Mouse (Mus musculus) embryonic facial prominence, embryonic 10.5 days (tissue): ENCODE results near the gene Ttc39b. TPM values are rescaled to one million over a fixed set of nuclear protein-coding genes. Genes with fewer than 3 reads are reported as not detected.
A peak's percentile ranks its signal among the peaks of the same experiment; 100 is the strongest.

Experiments
- DNase-seq: peaks from one replicate; pipeline ENCODE4 v3.0.0-alpha.2; 2017; ENCODE audit warnings: low spot score
- H3K27ac ChIP-seq: fragments of 300-500 bp; sonication (generic); replicated peaks from 2 replicates; pipeline ENCODE4 v1.5.1; 2016; ENCODE audit warnings: mild to moderate bottlenecking
- H3K27me3 ChIP-seq: fragments of 300-500 bp; sonication (generic); replicated peaks from 2 replicates; pipeline ENCODE4 v1.6.1; 2016; ENCODE audit warnings: low read depth, mild to moderate bottlenecking; ENCODE audit not compliant: poor library complexity, severe bottlenecking
- H3K36me3 ChIP-seq: fragments of 300-500 bp; sonication (generic); replicated peaks from 2 replicates; pipeline ENCODE4 v1.6.1; 2016; ENCODE audit warnings: mild to moderate bottlenecking, moderate library complexity
- H3K4me1 ChIP-seq: fragments of 300-500 bp; sonication (generic); 2 replicates; pipeline ENCODE4 v1.6.1; 2016
- H3K4me3 ChIP-seq: fragments of 300-500 bp; sonication (generic); 2 replicates; pipeline ENCODE4 v1.5.1; 2016; ENCODE audit warnings: mild to moderate bottlenecking, moderate library complexity
- H3K9me3 ChIP-seq: fragments of 300-500 bp; sonication (generic); 2 replicates; pipeline ENCODE4 v1.6.1; 2016; ENCODE audit warnings: mild to moderate bottlenecking
- WGBS: fragments of 180-500 bp; shearing (Covaris S2); methylation state at CpG from one replicate; pipeline ENCODE4 v1.1.7; 2016; 5-methylcytosine and 5-hydroxymethylcytosine counted together
- polyA plus RNA-seq: library from polyadenylated mRNA; unstranded; fragments of >200 nt; fragmentation: Nextera tagmentation; extraction: Ambion mirVana; gene quantifications from 2 replicates; pipeline ENCODE4 v1.2.1, GENCODE M21; 2016

Gene Ttc39b
- polyA plus RNA-seq, 1 experiment from 2014 or later = 2.4 TPM

DNA sequence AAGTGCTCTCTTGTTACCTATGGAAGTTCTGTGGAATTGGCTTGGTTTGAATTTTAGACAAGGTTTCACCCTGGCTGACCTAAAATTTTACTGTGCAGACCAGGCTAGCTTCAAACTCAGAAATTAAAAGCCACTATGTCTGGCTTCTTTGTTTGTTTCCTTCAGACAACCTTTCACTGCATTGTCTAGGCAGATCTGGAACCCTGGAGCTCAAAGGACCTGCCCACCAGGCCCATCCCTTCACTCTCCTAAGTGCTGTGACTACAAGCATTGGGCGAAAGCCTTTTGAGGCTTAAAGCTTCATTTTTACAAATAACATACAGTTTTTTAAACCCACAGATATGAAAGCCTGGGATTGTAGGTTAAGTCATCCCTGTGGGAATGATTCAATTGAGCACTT is 22.3 kb downstream of the Ttc39b start:
- H3K27me3 ChIP-seq = no peaks in the 10 kb centered on the region

DNA sequence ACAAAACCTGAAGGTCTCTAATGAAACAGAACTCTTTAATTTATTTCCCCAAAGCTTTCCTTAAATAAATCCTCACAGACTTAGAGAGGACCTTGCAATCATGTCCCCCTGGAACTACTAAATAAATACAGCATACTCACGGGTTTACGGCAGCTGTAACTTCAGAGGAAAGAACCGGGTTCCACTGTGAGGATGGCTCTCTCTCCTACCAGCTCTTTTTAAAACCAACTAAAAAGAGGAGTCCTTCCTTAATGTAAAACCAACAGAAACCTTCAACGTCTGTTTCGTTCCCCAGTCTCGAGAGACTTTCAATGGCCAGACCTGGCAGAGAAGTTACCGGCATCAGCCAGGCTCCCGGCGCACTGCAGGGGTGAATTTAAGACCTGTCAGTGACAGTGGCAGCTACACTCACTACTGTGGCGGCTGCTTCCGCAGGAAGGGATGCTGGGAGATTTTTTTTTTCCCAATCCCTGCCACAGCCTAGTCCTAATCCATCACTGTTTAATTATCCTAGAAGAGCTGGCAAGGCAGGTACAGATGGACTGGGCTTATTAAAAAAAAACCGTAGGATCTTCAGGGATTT is 39.2 kb downstream of the Ttc39b start:
- peak overlapping the region; percentile 56 for H3K4me3 ChIP-seq

More for the DNA sequence above, 22.3 kb downstream of the Ttc39b start:
- Histone ChIP-seq H3K4me1 (peaks cover 15% of the 10 kb centered on the region; the same call in 1 of the 2 replicates), H3K9me3 (no peaks in the 10 kb centered on the region), H3K36me3 (no peaks in the 10 kb centered on the region), H3K27ac (no peak overlapping the region), H3K4me3 (no peak overlapping the region)
- 93% methylated on average over 1 of the region's 1 CpGs for WGBS
- DNase-seq = no peak

DNA sequence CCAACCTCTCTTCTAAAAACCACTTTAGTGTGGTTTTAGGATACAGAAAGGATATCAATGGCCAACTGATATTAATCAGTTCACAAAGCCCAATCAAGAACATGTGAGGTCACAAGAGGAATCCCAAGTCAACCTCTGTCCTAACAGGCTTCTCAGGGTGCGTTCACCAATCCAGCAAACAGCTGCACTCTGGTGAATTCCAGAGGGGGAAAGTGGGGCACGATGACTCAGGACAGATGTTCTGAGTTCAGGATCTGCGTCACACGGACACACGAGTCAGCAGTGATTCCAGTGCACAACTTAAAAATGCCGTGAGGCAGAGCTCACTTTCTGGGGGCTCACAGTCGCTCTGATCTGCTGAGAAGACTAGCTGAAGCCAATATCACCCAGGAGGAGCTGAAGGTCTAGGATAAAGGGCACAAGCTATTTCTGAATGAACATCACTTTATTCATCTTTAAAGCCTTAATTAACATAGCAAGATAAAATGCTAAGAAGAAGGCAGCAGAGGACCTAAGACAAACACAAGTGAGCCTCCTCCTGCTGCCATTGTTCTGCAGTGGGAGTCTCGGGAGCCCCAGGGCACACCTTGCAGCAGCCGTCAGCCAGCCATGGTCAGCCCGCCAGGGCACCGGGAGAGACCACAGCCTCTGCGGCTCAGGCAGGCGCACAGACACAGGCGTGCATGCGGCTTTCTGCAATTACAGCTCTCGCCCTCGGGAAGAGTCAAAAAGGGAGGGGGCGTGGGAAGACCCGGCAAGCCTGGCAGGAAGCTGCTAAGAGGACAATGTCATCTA is 39.9 kb downstream of the Ttc39b start:
- peak overlapping the region; percentile 21; the same call in 1 of the 2 replicates for H3K27ac ChIP-seq

More for the DNA sequence above, 39.2 kb downstream of the Ttc39b start:
- Histone ChIP-seq H3K4me1 (peaks cover 22% of the 10 kb centered on the region), H3K9me3 (no peaks in the 10 kb centered on the region), H3K36me3 (no peaks in the 10 kb centered on the region), H3K27ac (peak overlapping the region; percentile 21; the same call in 1 of the 2 replicates), H3K27me3 (peaks cover 10% of the 10 kb centered on the region; the same call in 1 of the 2 replicates)
- DNase-seq = peak; percentile 42
- 4% methylated on average over 12 of the region's 12 CpGs for WGBS

DNA sequence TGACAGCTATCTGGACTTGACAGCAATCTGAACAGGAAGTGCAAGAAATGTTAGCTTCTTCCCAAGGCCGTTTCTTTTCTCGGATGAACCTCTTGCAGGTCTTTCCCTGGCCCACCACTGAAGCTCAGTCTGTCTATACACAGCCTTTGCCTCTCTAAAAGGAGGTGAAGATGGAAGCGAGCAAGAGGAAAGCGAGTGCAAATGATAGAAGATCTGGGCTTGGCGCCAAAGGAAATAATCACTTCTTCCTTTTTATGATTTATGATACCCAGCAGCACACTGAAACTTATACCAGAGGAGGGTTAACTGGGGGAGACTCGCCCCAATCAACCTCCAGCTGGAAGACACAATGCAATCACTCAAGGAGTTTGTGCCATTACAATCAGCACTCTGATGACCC is 41.6 kb downstream of the Ttc39b start:
- Histone ChIP-seq H3K36me3 (no peaks in the 10 kb centered on the region), H3K9me3 (no peaks in the 10 kb centered on the region), H3K4me3 (no peak overlapping the region), H3K27ac (no peak overlapping the region), H3K4me1 (peaks cover 25% of the 10 kb centered on the region), H3K27me3 (peaks cover 5% of the 10 kb centered on the region; the same call in 1 of the 2 replicates)
- 82% methylated on average over 6 of the region's 6 CpGs for WGBS
- no peak for DNase-seq

More for the DNA sequence above, 39.9 kb downstream of the Ttc39b start:
- Histone ChIP-seq H3K4me3 (peak overlapping the region; percentile 56), H3K4me1 (peaks cover 25% of the 10 kb centered on the region), H3K9me3 (no peaks in the 10 kb centered on the region), H3K36me3 (no peaks in the 10 kb centered on the region), H3K27me3 (peaks cover 5% of the 10 kb centered on the region; the same call in 1 of the 2 replicates)
- DNase-seq = peak; percentile 72
- 16% methylated on average over 19 of the region's 19 CpGs for WGBS

DNA sequence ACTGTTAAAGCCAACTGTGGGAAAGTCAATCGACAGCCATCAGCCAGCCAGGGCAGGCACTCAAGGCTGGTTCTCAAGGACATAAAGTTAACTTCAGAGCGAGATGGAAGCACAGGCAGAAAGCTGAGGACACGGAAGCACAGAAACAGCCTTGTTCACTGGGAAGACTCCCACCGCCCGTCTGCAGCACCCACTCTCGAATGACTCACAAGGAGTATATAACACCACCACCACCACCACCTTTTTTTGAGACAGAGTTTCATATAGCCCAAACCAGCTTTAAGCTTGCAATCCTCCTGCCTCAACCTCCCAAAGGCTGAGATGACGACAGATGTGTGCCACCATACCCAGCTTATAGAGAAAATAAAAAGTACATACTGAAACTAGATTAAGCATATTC is 44.8 kb downstream of the Ttc39b start:
- no peak overlapping the region for H3K4me3 ChIP-seq
- H3K36me3 ChIP-seq = no peaks in the 10 kb centered on the region
- 92% methylated on average over 7 of the region's 7 CpGs for WGBS
- H3K9me3 ChIP-seq = no peaks in the 10 kb centered on the region
- H3K27ac ChIP-seq = no peak overlapping the region
- H3K4me1 ChIP-seq = peaks cover 14% of the 10 kb centered on the region
- peaks cover 5% of the 10 kb centered on the region; the same call in 1 of the 2 replicates for H3K27me3 ChIP-seq
- no peak for DNase-seq

DNA sequence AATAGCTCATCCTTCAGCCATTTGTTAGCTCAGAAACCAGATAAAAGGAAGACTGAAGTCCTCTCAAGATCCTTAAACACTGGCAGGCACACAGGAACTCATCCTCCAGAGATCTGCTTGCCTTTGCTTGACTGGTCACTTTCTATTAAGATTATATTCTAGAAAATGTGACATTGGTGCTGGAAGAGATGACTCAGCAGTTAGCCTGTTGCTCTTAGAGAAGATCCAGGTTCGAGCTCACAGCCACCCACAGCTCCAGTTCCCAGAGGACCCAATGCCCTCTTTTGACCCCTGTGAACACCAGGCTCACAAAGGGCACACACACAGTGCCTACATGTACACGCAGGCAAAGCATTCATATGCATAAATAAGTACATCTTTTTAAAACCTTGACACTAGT is 49.8 kb downstream of the Ttc39b start:
- Histone ChIP-seq H3K36me3 (no peaks in the 10 kb centered on the region), H3K27me3 (no peaks in the 10 kb centered on the region), H3K27ac (no peak overlapping the region), H3K4me1 (peaks cover 9% of the 10 kb centered on the region; the same call in 1 of the 2 replicates), H3K4me3 (no peak overlapping the region), H3K9me3 (no peaks in the 10 kb centered on the region)
- 68% methylated on average over 2 of the region's 2 CpGs for WGBS
- no peak for DNase-seq

DNA sequence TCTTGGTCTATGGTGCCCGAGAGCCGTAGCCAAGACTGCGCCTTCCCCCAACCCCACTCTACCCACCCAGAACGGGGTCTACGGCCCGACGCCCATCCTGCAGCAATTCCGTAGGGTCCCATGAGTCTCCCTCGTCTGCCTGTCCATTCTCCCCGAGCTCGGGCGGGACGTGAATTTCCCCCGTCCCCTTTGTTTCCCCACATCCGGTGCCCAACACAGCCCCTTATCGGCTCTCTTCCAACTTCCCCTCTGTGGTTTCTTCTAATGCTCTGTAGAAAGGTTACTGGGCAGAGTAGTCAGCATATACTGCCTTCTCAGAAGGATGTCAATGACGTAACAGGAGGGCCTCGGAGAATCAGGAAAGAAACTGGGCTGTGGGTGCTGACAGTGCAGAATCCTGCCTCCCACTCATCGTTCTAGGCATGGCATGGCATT is 50.4 kb downstream of the Ttc39b start:
- Histone ChIP-seq H3K4me3 (no peak overlapping the region), H3K36me3 (no peaks in the 10 kb centered on the region), H3K9me3 (no peaks in the 10 kb centered on the region), H3K4me1 (peaks cover 9% of the 10 kb centered on the region; the same call in 1 of the 2 replicates), H3K27me3 (no peaks in the 10 kb centered on the region), H3K27ac (peak overlapping the region; percentile 57; the same call in 1 of the 2 replicates)
- WGBS = 90% methylated on average over 19 of the region's 19 CpGs
- DNase-seq = no peak

DNA sequence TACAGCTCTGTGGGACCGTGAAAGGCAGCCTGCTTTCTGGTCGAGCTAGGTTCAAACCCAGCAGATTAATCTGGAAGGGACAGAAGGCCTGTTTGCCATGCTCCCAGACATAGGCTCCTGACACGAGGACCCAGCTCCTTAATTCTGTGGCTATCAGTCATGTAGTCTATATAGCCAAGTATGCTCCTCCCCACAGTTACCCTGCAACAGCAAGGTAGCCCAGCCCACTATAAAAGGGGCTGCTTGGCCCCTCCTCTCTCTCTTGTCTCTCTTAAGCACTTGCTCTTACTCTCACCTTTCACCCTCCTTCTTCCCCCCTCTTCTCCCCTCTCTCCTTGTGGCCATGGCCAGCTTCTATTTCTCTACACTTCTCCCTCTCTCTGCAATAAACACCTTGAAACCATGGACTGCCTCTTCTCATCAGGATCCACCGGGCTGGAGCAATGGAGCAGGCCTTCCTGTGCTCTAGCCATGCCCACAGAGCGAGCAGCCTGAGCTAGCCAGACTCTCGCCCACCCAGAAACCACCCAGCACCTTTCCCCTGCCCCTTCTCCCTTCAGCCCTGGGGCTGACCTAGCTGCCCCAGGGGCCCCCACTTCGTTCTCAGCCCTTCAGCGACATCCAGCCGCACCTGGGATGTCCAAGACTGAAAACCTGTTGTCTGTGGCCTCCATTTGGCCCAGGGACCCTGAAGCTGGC is 51.0 kb downstream of the Ttc39b start:
- H3K36me3 ChIP-seq = no peaks in the 10 kb centered on the region
- H3K9me3 ChIP-seq = no peaks in the 10 kb centered on the region
- H3K27ac ChIP-seq = peak overlapping the region; percentile 57; the same call in 1 of the 2 replicates
- H3K4me1 ChIP-seq = peaks cover 9% of the 10 kb centered on the region; the same call in 1 of the 2 replicates
- no peak overlapping the region for H3K4me3 ChIP-seq
- WGBS = 82% methylated on average over 9 of the region's 9 CpGs
- no peaks in the 10 kb centered on the region for H3K27me3 ChIP-seq
- DNase-seq = no peak

DNA sequence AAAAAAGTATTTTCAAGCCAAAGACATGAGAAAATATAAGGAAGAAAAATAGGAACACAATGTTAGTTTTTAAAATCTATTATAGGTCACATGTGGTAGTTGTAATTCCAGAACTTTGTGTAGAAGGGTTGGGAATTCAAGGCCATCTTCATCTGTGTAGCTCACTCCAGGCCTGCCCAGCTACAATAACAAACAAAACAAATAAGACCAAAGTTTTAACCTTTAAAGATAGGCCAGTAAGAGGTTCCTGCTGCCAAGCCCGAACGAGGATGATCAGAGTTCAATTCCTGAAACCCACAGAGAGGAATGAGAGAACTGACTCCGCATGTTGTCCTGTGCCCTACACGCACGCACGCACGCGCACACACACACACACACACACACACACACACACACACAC is 53.6 kb downstream of the Ttc39b start:
- Histone ChIP-seq H3K27ac (no peak overlapping the region), H3K36me3 (no peaks in the 10 kb centered on the region), H3K4me3 (no peak overlapping the region), H3K27me3 (no peaks in the 10 kb centered on the region), H3K9me3 (no peaks in the 10 kb centered on the region), H3K4me1 (peaks cover 16% of the 10 kb centered on the region)
- DNase-seq = no peak
- WGBS = 94% methylated on average over 8 of the region's 8 CpGs

DNA sequence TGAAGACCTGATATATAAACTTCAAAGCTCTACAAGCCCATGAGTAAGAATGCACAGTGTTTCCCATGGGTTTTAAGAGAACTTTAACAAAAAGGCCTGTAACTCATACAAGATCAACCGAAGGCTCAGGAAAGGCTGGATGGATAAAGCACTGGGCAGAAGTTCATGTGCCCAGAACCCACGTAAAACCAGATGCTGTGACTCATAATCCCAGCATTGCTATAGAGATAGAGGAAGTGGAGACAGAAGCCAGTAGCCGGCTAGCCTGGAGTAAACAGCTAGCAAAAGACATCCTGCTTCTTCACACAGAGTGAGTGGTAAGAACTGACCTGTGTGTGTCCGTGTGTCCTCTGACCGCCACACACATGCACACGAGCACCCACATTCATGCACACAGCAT is 54.4 kb downstream of the Ttc39b start:
- no peak for DNase-seq
- peaks cover 16% of the 10 kb centered on the region for H3K4me1 ChIP-seq
- 85% methylated on average over 6 of the region's 6 CpGs for WGBS
- H3K36me3 ChIP-seq = no peaks in the 10 kb centered on the region
- no peak overlapping the region for H3K27ac ChIP-seq
- H3K4me3 ChIP-seq = no peak overlapping the region
- no peaks in the 10 kb centered on the region for H3K9me3 ChIP-seq
- no peaks in the 10 kb centered on the region for H3K27me3 ChIP-seq

DNA sequence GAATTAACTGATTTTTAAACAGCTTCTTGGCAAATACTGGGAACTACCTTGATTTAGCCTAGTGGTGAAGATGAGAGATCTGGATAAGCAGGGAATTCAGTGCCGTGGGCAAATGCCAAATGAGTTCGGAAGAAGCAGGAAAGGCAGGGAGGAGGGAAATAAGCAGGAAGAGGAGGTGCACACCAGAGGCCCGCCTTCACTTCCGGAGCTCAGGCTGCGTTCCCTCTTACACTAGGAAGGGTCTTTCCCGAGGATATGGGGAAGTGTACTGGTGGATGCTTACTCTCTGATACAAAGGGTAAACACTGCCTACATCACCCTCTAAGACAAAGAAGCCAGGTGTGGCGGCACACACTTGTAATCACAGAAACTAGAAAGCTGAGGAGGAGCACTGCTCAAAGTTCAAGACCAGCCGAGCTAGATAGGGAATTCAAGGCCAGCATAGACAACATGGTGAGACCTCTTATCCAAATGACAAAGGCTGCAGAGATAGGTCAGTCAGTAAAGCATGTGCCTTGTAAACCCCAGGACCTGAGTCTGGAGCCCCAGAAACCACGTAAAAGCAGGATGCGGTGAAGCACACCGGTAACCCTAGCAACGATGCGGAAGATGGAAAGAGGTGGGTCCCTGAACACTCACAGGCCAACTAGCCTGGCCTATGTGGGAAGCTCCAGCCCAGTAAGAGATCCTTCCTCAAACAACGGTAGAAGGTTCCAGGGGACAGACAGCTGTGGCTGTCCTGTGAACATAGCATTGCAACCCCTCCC is 57.9 kb downstream of the Ttc39b start:
- H3K27ac ChIP-seq = no peak overlapping the region
- H3K9me3 ChIP-seq = no peaks in the 10 kb centered on the region
- 77% methylated on average over 14 of the region's 14 CpGs for WGBS

DNA sequence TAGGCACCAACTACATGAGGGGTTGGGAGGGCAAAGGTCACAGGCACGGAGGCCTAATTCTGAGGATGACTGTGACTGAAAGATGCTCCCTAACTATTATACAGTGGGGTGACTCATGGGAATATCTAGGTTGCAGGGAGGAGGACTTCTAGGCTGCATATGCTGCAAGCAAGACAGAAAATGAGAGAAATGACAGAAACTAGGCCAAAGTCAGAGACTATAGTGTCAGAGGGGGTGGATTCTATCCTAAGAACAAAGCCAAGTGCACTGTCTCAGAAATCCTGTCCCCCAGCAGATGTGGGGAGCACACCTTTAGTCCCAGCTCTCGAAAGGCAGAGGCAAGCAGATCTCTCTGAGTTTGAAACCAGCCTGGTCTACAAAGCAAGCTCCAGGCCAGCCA is 59.2 kb downstream of the Ttc39b start:
- DNase-seq = no peak
- H3K9me3 ChIP-seq = no peaks in the 10 kb centered on the region
- no peak overlapping the region for H3K27ac ChIP-seq
- H3K4me3 ChIP-seq = no peak overlapping the region
- peaks cover 10% of the 10 kb centered on the region for H3K4me1 ChIP-seq
- WGBS = 87% methylated on average over 2 of the region's 2 CpGs
- H3K27me3 ChIP-seq = no peaks in the 10 kb centered on the region
- H3K36me3 ChIP-seq = no peaks in the 10 kb centered on the region

More for the DNA sequence above, 57.9 kb downstream of the Ttc39b start:
- Histone ChIP-seq H3K4me3 (no peak overlapping the region), H3K4me1 (peaks cover 10% of the 10 kb centered on the region), H3K27me3 (no peaks in the 10 kb centered on the region), H3K36me3 (no peaks in the 10 kb centered on the region)
- no peak for DNase-seq
